Mouse (Mus musculus) spleen, postnatal 0 days (tissue): Measurements from ENCODE around the gene 9430038I01Rik. TPM values are rescaled to one million over a fixed set of nuclear protein-coding genes. Genes with fewer than 3 reads are reported as not detected.

Source experiments
- polyA plus RNA-seq: library from polyadenylated mRNA; unstranded; fragments of >200 nt; fragmentation: Nextera tagmentation; extraction: Ambion mirVana; gene quantifications from 2 replicates; pipeline ENCODE4 v1.2.1, GENCODE M21; 2015

Gene 9430038I01Rik
- 10.5 and 12.3 TPM in 2 replicates for polyA plus RNA-seq

GRCm38 (mm10) chr7:137410337-137411197 lies at the start of gene 9430038I01Rik:
TSS of gene 9430038I01Rik (minus strand) at chr7:137410762.

GRCm38 (mm10) chr7:137437440-137438178 lies 27.0 kb upstream of the 9430038I01Rik start, which contains the start of gene Glrx3:
TSS of gene Glrx3 (plus strand) at chr7:137437614.

Other genes starting within 250 kb of the 9430038I01Rik start
- 0.35 and 0.45 TPM in 2 replicates for gene Ebf3, start 96.3 kb downstream of the 9430038I01Rik start, polyA plus RNA-seq
- gene Glrx3, start 26.9 kb upstream of the 9430038I01Rik start, polyA plus RNA-seq = 90.9 and 94.9 TPM in 2 replicates